Mouse (Mus musculus) olfactory bulb, adult 2 months (tissue): ENCODE measurements around the gene Akap5. TPM values are rescaled to one million over a fixed set of nuclear protein-coding genes. Genes with fewer than 3 reads are reported as not detected.
A peak's percentile ranks its signal among the peaks of the same experiment; 100 is the strongest.

ENCODE experiments used
- H3K27ac ChIP-seq: fragments of 200-500 bp; 2 replicates; pipeline ENCODE4 v1.5.1; 2012; ENCODE audit warnings: low read depth, low read length; ENCODE audit not compliant: insufficient read depth
- H3K4me1 ChIP-seq: fragments of 200-500 bp; 2 replicates; pipeline ENCODE4 v1.6.1; 2012; ENCODE audit warnings: low read length; ENCODE audit not compliant: control insufficient read depth, insufficient read depth
- H3K4me3 ChIP-seq: fragments of 200-500 bp; 2 replicates; pipeline ENCODE4 v1.5.1; 2012; ENCODE audit warnings: mild to moderate bottlenecking, low read depth, low read length, moderate library complexity; ENCODE audit not compliant: insufficient read depth
- CTCF ChIP-seq: fragments of 200-500 bp; IDR thresholded peaks from 2 replicates; pipeline ENCODE4 v1.5.1; 2012; ENCODE audit warnings: low read depth, mild to moderate bottlenecking, low read length, moderate library complexity; ENCODE audit not compliant: insufficient read depth
- POLR2A ChIP-seq: fragments of 200-500 bp; IDR thresholded peaks from 2 replicates; pipeline ENCODE4 v1.6.1; 2012; ENCODE audit warnings: mild to moderate bottlenecking, low read depth, low read length, moderate library complexity; ENCODE audit not compliant: insufficient read depth
- WGBS: fragments of 180-500 bp; shearing (Covaris S2); methylation state at CpG from one replicate; pipeline ENCODE4 v1.1.7; 2018; 5-methylcytosine and 5-hydroxymethylcytosine counted together
- polyA plus RNA-seq: library from polyadenylated mRNA; stranded (reverse); fragments of >200 nt; gene quantifications from 2 replicates; pipeline ENCODE4 v1.2.4, GENCODE M21; 2012; ENCODE audit warnings: low replicate concordance; ENCODE audit not compliant: missing spikeins, insufficient read depth, insufficient read length

Gene Akap5
- polyA plus RNA-seq, 1 experiment = not detected

- Histone ChIP-seq H3K4me3 (peak overlapping the region; percentile 94), H3K27ac (peak overlapping the region; percentile 83), H3K4me1 (peaks cover 8% of the 10 kb centered on the region)
- TF ChIP-seq CTCF (no peak), POLR2A (0 out of 2 replicates have a peak, but pooled peaks have one; percentile 19)
- WGBS = under 1% methylated on average over 60 of the region's 63 CpGs
These were observed 46.3 kb downstream of the Akap5 start for GRCm38 (mm10) chr12:76370831-76371571.

- no peak overlapping the region for H3K27ac ChIP-seq
- WGBS = 58% methylated on average over 7 of the region's 7 CpGs
- H3K4me3 ChIP-seq = no peak overlapping the region
These were observed 47.4 kb downstream of the Akap5 start for GRCm38 (mm10) chr12:76372046-76372445.

GRCm38 (mm10) chr12:76372881-76373818, 48.5 kb downstream of the Akap5 start:
- H3K4me1 ChIP-seq = peaks cover 5% of the 10 kb centered on the region; the same call in 1 of the 2 replicates
- TF ChIP-seq CTCF = no peak
- H3K4me3 ChIP-seq = no peak overlapping the region
- WGBS = 85% methylated on average over 5 of the region's 7 CpGs
- H3K27ac ChIP-seq = no peak overlapping the region

More at GRCm38 (mm10) chr12:76372046-76372445, 47.4 kb downstream of the Akap5 start:
- peaks cover 8% of the 10 kb centered on the region for H3K4me1 ChIP-seq
- TF ChIP-seq CTCF (no peak), POLR2A (no peak)

- WGBS = 81% methylated on average over 6 of the region's 6 CpGs
These were observed 49.3 kb downstream of the Akap5 start for GRCm38 (mm10) chr12:76373991-76374390.

GRCm38 (mm10) chr12:76374911-76375310, 50.2 kb downstream of the Akap5 start:
- Histone ChIP-seq H3K27ac (no peak overlapping the region), H3K4me3 (no peak overlapping the region), H3K4me1 (peaks cover 5% of the 10 kb centered on the region; the same call in 1 of the 2 replicates)
- TF ChIP-seq CTCF = no peak
- TF ChIP-seq POLR2A = no peak
- 86% methylated on average over 4 of the region's 4 CpGs for WGBS

More at GRCm38 (mm10) chr12:76373991-76374390, 49.3 kb downstream of the Akap5 start:
- TF ChIP-seq CTCF = no peak
- TF ChIP-seq POLR2A = no peak
- peaks cover 5% of the 10 kb centered on the region; the same call in 1 of the 2 replicates for H3K4me1 ChIP-seq
- H3K4me3 ChIP-seq = no peak overlapping the region
- no peak overlapping the region for H3K27ac ChIP-seq

- H3K27ac ChIP-seq = no peak overlapping the region
- H3K4me3 ChIP-seq = no peak overlapping the region
- 96% methylated on average over 3 of the region's 3 CpGs for WGBS
- no peak for TF ChIP-seq POLR2A
- no peak for TF ChIP-seq CTCF
- H3K4me1 ChIP-seq = peaks cover 5% of the 10 kb centered on the region; the same call in 1 of the 2 replicates
These were observed 50.8 kb downstream of the Akap5 start for GRCm38 (mm10) chr12:76375506-76375905.

GRCm38 (mm10) chr12:76376649-76377048, 52.0 kb downstream of the Akap5 start:
- H3K4me3 ChIP-seq = no peak overlapping the region
- 35% methylated on average over 7 of the region's 7 CpGs for WGBS
- no peak for TF ChIP-seq POLR2A
- TF ChIP-seq CTCF = no peak
- peaks cover 2% of the 10 kb centered on the region; the same call in 1 of the 2 replicates for H3K4me1 ChIP-seq
- no peak overlapping the region for H3K27ac ChIP-seq

GRCm38 (mm10) chr12:76377059-76377458, 52.4 kb downstream of the Akap5 start:
- no peak overlapping the region for H3K27ac ChIP-seq

GRCm38 (mm10) chr12:76377726-76378125, 53.0 kb downstream of the Akap5 start:
- Histone ChIP-seq H3K4me3 (no peak overlapping the region), H3K4me1 (peaks cover 2% of the 10 kb centered on the region; the same call in 1 of the 2 replicates), H3K27ac (no peak overlapping the region)
- no peak for TF ChIP-seq CTCF
- TF ChIP-seq POLR2A = no peak
- 87% methylated on average over 3 of the region's 3 CpGs for WGBS

More at GRCm38 (mm10) chr12:76377059-76377458, 52.4 kb downstream of the Akap5 start:
- WGBS = 95% methylated on average over 6 of the region's 6 CpGs
- H3K4me3 ChIP-seq = no peak overlapping the region
- peaks cover 2% of the 10 kb centered on the region; the same call in 1 of the 2 replicates for H3K4me1 ChIP-seq
- no peak for TF ChIP-seq POLR2A
- TF ChIP-seq CTCF = no peak

GRCm38 (mm10) chr12:76378556-76378955, 53.9 kb downstream of the Akap5 start:
- H3K4me3 ChIP-seq = no peak overlapping the region
- H3K4me1 ChIP-seq = no peaks in the 10 kb centered on the region
- no peak for TF ChIP-seq CTCF
- 86% methylated on average over 5 of the region's 5 CpGs for WGBS
- H3K27ac ChIP-seq = no peak overlapping the region
